Mouse (Mus musculus): ENCODE measurements around the gene Dusp10. TPM values are rescaled to one million over a fixed set of nuclear protein-coding genes. Genes with fewer than 3 reads are reported as not detected.

Gene Dusp10
- total RNA-seq, 1 experiment: 5.4 TPM

DNA sequence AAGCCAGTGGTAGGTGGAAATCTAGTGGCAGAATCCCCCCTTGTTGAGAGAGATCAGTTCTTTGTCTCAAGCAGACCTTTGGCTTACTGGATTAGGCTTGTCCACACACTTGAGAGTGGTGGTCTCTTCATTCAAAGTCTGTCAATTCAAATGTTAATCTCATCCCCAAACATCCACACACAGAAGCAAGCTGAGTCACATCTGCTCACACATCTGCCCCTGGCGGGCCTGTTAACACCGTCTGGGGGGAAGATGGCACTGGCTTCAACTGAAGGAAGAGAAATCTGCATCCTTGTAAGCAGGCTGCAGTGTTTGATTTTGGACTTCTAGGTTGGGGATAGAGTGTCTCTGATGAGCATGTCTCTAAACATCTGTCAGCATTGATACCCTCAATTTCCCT, 10.9 kb downstream of the Dusp10 start:
- Histone ChIP-seq H3K9me3 (ENCODE audit: control insufficient read depth, insufficient read depth, low read depth, low read length) (no peaks in the 10 kb centered on the region), H3K4me3 (ENCODE audit: insufficient read depth in 1 of 2, low read depth in 1 of 2, low read length in 2 of 2, poor library complexity in 1 of 2, severe bottlenecking in 1 of 2) (no peak overlapping the region), H3K9ac (ENCODE audit: insufficient read depth, low read depth, low read length, poor library complexity, severe bottlenecking) (no peak overlapping the region), H3K27ac (ENCODE audit: insufficient read depth, low read depth, low read length, poor library complexity, severe bottlenecking) (no peak overlapping the region), H3K36me3 (ENCODE audit: control insufficient read depth, insufficient read depth, low read length, poor library complexity, severe bottlenecking) (no peaks in the 10 kb centered on the region), H3K4me1 (ENCODE audit: control insufficient read depth in 2 of 2, insufficient read depth in 2 of 2, low read length in 2 of 2, poor library complexity in 1 of 2) (peaks cover 2 to 9% of the 10 kb centered on the region in 2 experiments; a peak in 2 of 4 replicates)
- in situ Hi-C loops (cut with MboI; ENCODE audit: low sequenced_read_pairs in 2 of 2, unreplicated experiment in 2 of 2): no loop called here
- no peak for DNase-seq (ENCODE audit: low read depth, low spot score)
- TF ChIP-seq HCFC1 (IDR thresholded peaks at IDR 0.05; ENCODE audit: borderline replicate concordance, insufficient read depth, low read length) (no peak), ZNF384 (IDR thresholded peaks at IDR 0.05; ENCODE audit: low read depth, low read length) (no peak), ZC3H11A (IDR thresholded peaks at IDR 0.05; ENCODE audit: borderline replicate concordance, low read depth, low read length) (no peak), CHD2 (IDR thresholded peaks at IDR 0.05; ENCODE audit: low read depth, low read length) (no peak), MAFK (IDR thresholded peaks at IDR 0.05; ENCODE audit: insufficient read depth, low read depth, low read length) (no peak)

DNA sequence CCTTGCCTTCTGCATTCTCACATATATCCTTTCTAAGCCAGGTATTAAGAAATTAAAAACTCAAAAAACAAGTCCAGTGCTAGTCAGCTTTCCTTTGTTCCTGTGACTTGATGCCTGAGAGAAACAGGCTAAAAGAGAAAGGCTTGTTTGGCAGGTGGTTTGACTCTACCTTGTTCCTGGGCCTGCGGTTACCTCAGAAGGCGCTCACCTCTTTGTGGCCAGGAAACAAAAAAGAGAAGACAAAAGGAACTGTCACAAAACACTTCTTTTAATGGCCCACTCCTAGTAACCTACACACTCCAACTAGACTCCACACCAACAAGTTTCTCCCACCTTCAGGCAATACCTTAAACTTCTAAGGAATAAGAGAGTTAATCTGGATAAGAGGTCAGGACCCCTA, 11.5 kb downstream of the Dusp10 start:
- TF ChIP-seq HCFC1 (IDR thresholded peaks at IDR 0.05; ENCODE audit: borderline replicate concordance, insufficient read depth, low read length) (no peak), CHD2 (IDR thresholded peaks at IDR 0.05; ENCODE audit: low read depth, low read length) (no peak), MAFK (IDR thresholded peaks at IDR 0.05; ENCODE audit: insufficient read depth, low read depth, low read length) (no peak)
- H3K9me3 ChIP-seq (ENCODE audit: control insufficient read depth, insufficient read depth, low read depth, low read length): no peaks in the 10 kb centered on the region
- H3K9ac ChIP-seq (ENCODE audit: insufficient read depth, low read depth, low read length, poor library complexity, severe bottlenecking): no peak overlapping the region
- no peak for DNase-seq (ENCODE audit: low read depth, low spot score)
- H3K36me3 ChIP-seq (ENCODE audit: control insufficient read depth, insufficient read depth, low read length, poor library complexity, severe bottlenecking): no peaks in the 10 kb centered on the region
- H3K4me1 ChIP-seq (ENCODE audit: control insufficient read depth in 2 of 2, insufficient read depth in 2 of 2, low read length in 2 of 2, poor library complexity in 1 of 2): peaks cover 2 to 6% of the 10 kb centered on the region in 2 experiments; a peak in 2 of 4 replicates
- in situ Hi-C loops (cut with MboI; ENCODE audit: low sequenced_read_pairs in 2 of 2, unreplicated experiment in 2 of 2): no loop called here
- H3K27ac ChIP-seq (ENCODE audit: insufficient read depth, low read depth, low read length, poor library complexity, severe bottlenecking): no peak overlapping the region
- no peak overlapping the region for H3K4me3 ChIP-seq (ENCODE audit: insufficient read depth in 1 of 2, low read depth in 1 of 2, low read length in 2 of 2, poor library complexity in 1 of 2, severe bottlenecking in 1 of 2)

DNA sequence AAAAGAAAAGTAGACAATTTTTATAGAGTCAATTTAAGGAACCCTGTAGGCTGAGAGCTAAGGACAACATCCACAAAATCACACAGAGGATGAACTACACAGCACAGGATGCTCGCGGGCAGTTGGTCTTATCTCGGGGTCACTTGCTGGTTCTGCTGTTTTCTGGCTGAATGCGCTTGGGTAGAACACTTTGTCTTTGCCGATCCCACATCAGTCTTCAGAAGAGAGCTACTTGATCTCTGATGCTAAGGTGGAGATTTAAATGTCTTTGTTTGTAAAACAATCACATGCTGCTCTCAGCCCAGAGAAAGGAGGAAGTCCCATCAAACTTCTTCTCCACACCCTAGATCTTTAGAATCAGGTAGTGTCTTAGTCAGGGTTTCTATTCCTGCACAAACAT, 12.0 kb downstream of the Dusp10 start:
- Histone ChIP-seq H3K9me3 (ENCODE audit: control insufficient read depth, insufficient read depth, low read depth, low read length) (no peaks in the 10 kb centered on the region), H3K4me3 (ENCODE audit: insufficient read depth in 1 of 2, low read depth in 1 of 2, low read length in 2 of 2, poor library complexity in 1 of 2, severe bottlenecking in 1 of 2) (no peak overlapping the region), H3K4me1 (ENCODE audit: control insufficient read depth in 2 of 2, insufficient read depth in 2 of 2, low read length in 2 of 2, poor library complexity in 1 of 2) (peaks cover 2 to 3% of the 10 kb centered on the region in 2 experiments; a peak in 2 of 4 replicates), H3K9ac (ENCODE audit: insufficient read depth, low read depth, low read length, poor library complexity, severe bottlenecking) (no peak overlapping the region), H3K27ac (ENCODE audit: insufficient read depth, low read depth, low read length, poor library complexity, severe bottlenecking) (no peak overlapping the region), H3K36me3 (ENCODE audit: control insufficient read depth, insufficient read depth, low read length, poor library complexity, severe bottlenecking) (no peaks in the 10 kb centered on the region)
- in situ Hi-C loops (cut with MboI; ENCODE audit: low sequenced_read_pairs in 2 of 2, unreplicated experiment in 2 of 2): no loop called here
- no peak for TF ChIP-seq HCFC1 (IDR thresholded peaks at IDR 0.05; ENCODE audit: borderline replicate concordance, insufficient read depth, low read length)
- TF ChIP-seq CHD2 (IDR thresholded peaks at IDR 0.05; ENCODE audit: low read depth, low read length): no peak
- TF ChIP-seq ZNF384 (IDR thresholded peaks at IDR 0.05; ENCODE audit: low read depth, low read length): no peak
- no peak for TF ChIP-seq MAFK (IDR thresholded peaks at IDR 0.05; ENCODE audit: insufficient read depth, low read depth, low read length)
- TF ChIP-seq ZC3H11A (IDR thresholded peaks at IDR 0.05; ENCODE audit: borderline replicate concordance, low read depth, low read length): no peak
- no peak for DNase-seq (ENCODE audit: low read depth, low spot score)

DNA sequence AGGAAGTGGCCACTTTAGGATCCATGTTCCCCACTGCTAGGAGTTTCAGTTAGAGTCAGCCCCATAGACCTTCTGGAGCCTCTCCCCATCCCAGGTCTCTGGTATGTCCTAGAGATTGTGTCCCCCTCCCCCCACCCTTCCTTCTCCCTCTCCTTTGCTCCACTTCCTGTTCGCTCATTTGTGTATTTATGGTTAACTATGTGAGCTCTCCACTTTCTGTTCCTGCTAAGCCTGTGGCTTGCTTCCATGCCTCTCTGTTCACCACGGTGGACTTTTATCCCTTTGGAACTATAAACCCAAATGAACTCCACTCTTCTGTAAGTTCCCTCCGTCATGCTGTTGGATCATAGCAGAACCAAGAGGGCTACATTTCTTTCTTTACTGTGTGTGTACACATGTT, 13.9 kb downstream of the Dusp10 start:
- in situ Hi-C loops (cut with MboI; ENCODE audit: low sequenced_read_pairs in 2 of 2, unreplicated experiment in 2 of 2): no loop called here

More for the DNA sequence above, 13.9 kb downstream of the Dusp10 start:
- TF ChIP-seq HCFC1 (IDR thresholded peaks at IDR 0.05; ENCODE audit: borderline replicate concordance, insufficient read depth, low read length) (no peak), CHD2 (IDR thresholded peaks at IDR 0.05; ENCODE audit: low read depth, low read length) (no peak), MAFK (IDR thresholded peaks at IDR 0.05; ENCODE audit: insufficient read depth, low read depth, low read length) (no peak), ZNF384 (IDR thresholded peaks at IDR 0.05; ENCODE audit: low read depth, low read length) (no peak), ZC3H11A (IDR thresholded peaks at IDR 0.05; ENCODE audit: borderline replicate concordance, low read depth, low read length) (no peak)
- Histone ChIP-seq H3K27ac (ENCODE audit: insufficient read depth, low read depth, low read length, poor library complexity, severe bottlenecking) (no peak overlapping the region), H3K36me3 (ENCODE audit: control insufficient read depth, insufficient read depth, low read length, poor library complexity, severe bottlenecking) (no peaks in the 10 kb centered on the region), H3K4me1 (ENCODE audit: control insufficient read depth in 2 of 2, insufficient read depth in 2 of 2, low read length in 2 of 2, poor library complexity in 1 of 2) (peaks cover 2 to 3% of the 10 kb centered on the region in 2 experiments; a peak in 2 of 4 replicates), H3K9me3 (ENCODE audit: control insufficient read depth, insufficient read depth, low read depth, low read length) (no peaks in the 10 kb centered on the region), H3K4me3 (ENCODE audit: insufficient read depth in 1 of 2, low read depth in 1 of 2, low read length in 2 of 2, poor library complexity in 1 of 2, severe bottlenecking in 1 of 2) (no peak overlapping the region), H3K9ac (ENCODE audit: insufficient read depth, low read depth, low read length, poor library complexity, severe bottlenecking) (no peak overlapping the region)
- DNase-seq (ENCODE audit: low read depth, low spot score): no peak
